Mouse (Mus musculus) hindbrain, postnatal 0 days (tissue): ENCODE results near the gene Atp11a. TPM values are rescaled to one million over a fixed set of nuclear protein-coding genes. Genes with fewer than 3 reads are reported as not detected.

ENCODE experiments used
- ATAC-seq: fragments of 200-750 bp; cut with Nextera tagmentation; 2 replicates; pipeline ENCODE4 v1.8.0; 2017; ENCODE audit warnings: mild to moderate bottlenecking, moderate TSS enrichment, moderate library complexity
- DNase-seq: peaks from one replicate; pipeline ENCODE4 v3.0.0-alpha.2; 2015; ENCODE audit warnings: low spot score
- H3K27ac ChIP-seq: fragments of 300-500 bp; sonication (generic); 2 replicates; pipeline ENCODE4 v1.5.1; 2014; ENCODE audit warnings: mild to moderate bottlenecking
- H3K27me3 ChIP-seq: fragments of 300-500 bp; sonication (generic); 2 replicates; pipeline ENCODE4 v1.6.1; 2014; ENCODE audit warnings: low read length, mixed read lengths; ENCODE audit not compliant: insufficient read depth
- H3K36me3 ChIP-seq: fragments of 300-500 bp; sonication (generic); 2 replicates; pipeline ENCODE4 v1.6.1; 2014; ENCODE audit warnings: low read length, mixed read lengths; ENCODE audit not compliant: insufficient read depth
- H3K4me1 ChIP-seq: fragments of 300-500 bp; sonication (generic); 2 replicates; pipeline ENCODE4 v1.6.1; 2014; ENCODE audit warnings: antibody characterized with exemption, low read length, mixed read lengths; ENCODE audit not compliant: insufficient read depth
- H3K4me2 ChIP-seq: fragments of 300-500 bp; sonication (generic); 2 replicates; pipeline ENCODE4 v1.6.1; 2014; ENCODE audit warnings: low read depth, mild to moderate bottlenecking, low read length, moderate library complexity, mixed read lengths
- H3K4me3 ChIP-seq: fragments of 300-500 bp; sonication (generic); 2 replicates; pipeline ENCODE4 v1.5.1; 2014; ENCODE audit warnings: low read length
- H3K9ac ChIP-seq: fragments of 300-500 bp; sonication (generic); replicated peaks from 2 replicates; pipeline ENCODE4 v1.6.1; 2014; ENCODE audit warnings: mild to moderate bottlenecking, low read length, moderate library complexity, mixed read lengths
- H3K9me3 ChIP-seq: fragments of 300-500 bp; sonication (generic); 2 replicates; pipeline ENCODE4 v1.6.1; 2016; ENCODE audit warnings: low read length, mixed read lengths
- CTCF ChIP-seq: IDR thresholded peaks from 2 replicates; pipeline ENCODE4 v1.5.1; 2016; ENCODE audit warnings: antibody characterized with exemption, control low read depth, low read depth
- WGBS: fragments of 180-500 bp; shearing (Covaris S2); extraction: QIAGEN DNeasy Blood & Tissue Kit; methylation state at CpG from one replicate; pipeline ENCODE4 v1.1.7; 2014; 5-methylcytosine and 5-hydroxymethylcytosine counted together
- polyA plus RNA-seq: library from polyadenylated mRNA; unstranded; fragments of >200 nt; fragmentation: Nextera tagmentation; extraction: Ambion mirVana; gene quantifications from 2 replicates; pipeline ENCODE4 v1.2.1, GENCODE M21; 2015
- total RNA-seq: library from RNA; depleted of rRNA; stranded (reverse); fragments of >200 nt; gene quantifications from 2 replicates; pipeline ENCODE4 v1.2.3, GENCODE M21; 2014

Atp11a gene
- total and polyA plus RNA-seq, 2 experiments from 2014 or later = 12.5 to 48.8 TPM

- WGBS = 83% methylated on average over 4 of the region's 4 CpGs
- no peaks in the 10 kb centered on the region for H3K9me3 ChIP-seq
- H3K27me3 ChIP-seq = no peaks in the 10 kb centered on the region
- H3K9ac ChIP-seq = no peak overlapping the region
- no peaks in the 10 kb centered on the region for H3K4me1 ChIP-seq
- no peak for TF ChIP-seq CTCF
- 0 out of 2 replicates have a peak, but pooled peaks cover 4% of the 10 kb centered on the region for H3K36me3 ChIP-seq
- no peak overlapping the region for H3K27ac ChIP-seq
- ATAC-seq = no peak
- no peak for DNase-seq
- H3K4me3 ChIP-seq = no peak overlapping the region
- H3K4me2 ChIP-seq = no peak overlapping the region
Measured at GRCm38 (mm10) chr8:12764971-12765370, 8.2 kb downstream of the Atp11a start.

GRCm38 (mm10) chr8:12767176-12767575 lies 10.4 kb downstream of the Atp11a start:
- ATAC-seq (no peak), DNase-seq (no peak)
- 97% methylated on average over 3 of the region's 3 CpGs for WGBS
- Histone ChIP-seq H3K4me1 (no peaks in the 10 kb centered on the region), H3K36me3 (0 out of 2 replicates have a peak, but pooled peaks cover 4% of the 10 kb centered on the region), H3K9ac (no peak overlapping the region), H3K4me2 (no peak overlapping the region), H3K27ac (no peak overlapping the region), H3K4me3 (no peak overlapping the region), H3K27me3 (no peaks in the 10 kb centered on the region), H3K9me3 (no peaks in the 10 kb centered on the region)
- TF ChIP-seq CTCF = no peak

GRCm38 (mm10) chr8:12768747-12769146 lies 11.9 kb downstream of the Atp11a start:
- H3K4me3 ChIP-seq = no peak overlapping the region
- no peaks in the 10 kb centered on the region for H3K4me1 ChIP-seq
- H3K9me3 ChIP-seq = no peaks in the 10 kb centered on the region
- 0 out of 2 replicates have a peak, but pooled peaks cover 4% of the 10 kb centered on the region for H3K36me3 ChIP-seq
- TF ChIP-seq CTCF = no peak
- H3K4me2 ChIP-seq = no peak overlapping the region
- 80% methylated on average over 6 of the region's 6 CpGs for WGBS
- no peaks in the 10 kb centered on the region for H3K27me3 ChIP-seq
- no peak overlapping the region for H3K9ac ChIP-seq
- DNase-seq (no peak), ATAC-seq (no peak)
- no peak overlapping the region for H3K27ac ChIP-seq

GRCm38 (mm10) chr8:12769296-12769695 lies 12.5 kb downstream of the Atp11a start:
- Histone ChIP-seq H3K27ac (no peak overlapping the region), H3K4me1 (no peaks in the 10 kb centered on the region), H3K4me3 (no peak overlapping the region), H3K9ac (no peak overlapping the region), H3K9me3 (no peaks in the 10 kb centered on the region), H3K36me3 (0 out of 2 replicates have a peak, but pooled peaks cover 4% of the 10 kb centered on the region), H3K27me3 (no peaks in the 10 kb centered on the region), H3K4me2 (no peak overlapping the region)
- no peak for TF ChIP-seq CTCF
- ATAC-seq (no peak), DNase-seq (no peak)
- 88% methylated on average over 7 of the region's 7 CpGs for WGBS

DNA sequence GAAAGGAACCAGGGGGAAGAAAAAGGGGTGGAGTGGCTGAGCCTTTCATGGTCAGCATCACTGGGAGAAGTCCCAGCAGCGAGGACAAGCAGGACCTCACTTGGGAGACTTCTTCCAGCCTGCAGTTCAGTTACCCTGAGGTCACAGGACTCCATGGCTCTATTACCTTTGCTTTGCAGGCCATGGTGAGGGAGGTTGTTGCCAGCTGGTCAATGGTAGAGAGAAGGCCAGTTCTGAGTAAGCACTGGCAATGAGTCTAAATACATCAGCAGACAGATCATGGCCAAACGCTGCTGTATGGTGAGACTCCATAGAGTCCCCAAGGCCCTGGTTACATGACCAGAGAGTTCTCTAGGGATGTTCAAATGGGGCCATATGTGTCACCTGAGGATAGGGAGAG lies 15.5 kb downstream of the Atp11a start:
- no peak overlapping the region for H3K9ac ChIP-seq
- ATAC-seq (no peak), DNase-seq (no peak)
- no peaks in the 10 kb centered on the region for H3K27me3 ChIP-seq
- TF ChIP-seq CTCF = no peak
- 0 out of 2 replicates have a peak, but pooled peaks cover 3% of the 10 kb centered on the region for H3K4me1 ChIP-seq
- no peaks in the 10 kb centered on the region for H3K9me3 ChIP-seq
- H3K4me3 ChIP-seq = no peak overlapping the region
- no peaks in the 10 kb centered on the region for H3K36me3 ChIP-seq
- no peak overlapping the region for H3K4me2 ChIP-seq
- H3K27ac ChIP-seq = no peak overlapping the region
- WGBS = 95% methylated on average over 2 of the region's 2 CpGs

DNA sequence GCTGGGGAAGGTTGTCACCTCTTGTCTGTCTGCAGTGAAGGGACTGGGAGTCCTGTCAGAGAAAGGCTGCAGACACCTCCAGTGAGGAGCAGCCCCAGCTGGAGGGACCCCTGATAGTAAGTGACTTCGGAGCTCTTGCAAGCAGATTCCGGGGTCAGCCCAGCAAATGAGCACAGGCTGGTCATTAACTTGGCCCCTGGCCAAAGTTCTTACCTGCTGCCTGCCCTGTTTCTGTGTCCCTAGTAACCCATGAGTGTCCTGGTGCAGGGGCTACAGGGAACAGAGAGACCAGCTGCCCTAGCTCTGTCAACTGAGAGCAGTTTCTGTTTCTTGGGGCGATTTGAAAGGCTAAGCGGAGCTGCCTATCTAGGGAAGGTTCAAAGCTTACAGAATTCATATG lies 17.1 kb downstream of the Atp11a start:
- Histone ChIP-seq H3K9me3 (no peaks in the 10 kb centered on the region), H3K27ac (no peak overlapping the region), H3K4me2 (no peak overlapping the region), H3K9ac (no peak overlapping the region), H3K4me3 (no peak overlapping the region), H3K27me3 (no peaks in the 10 kb centered on the region), H3K4me1 (0 out of 2 replicates have a peak, but pooled peaks cover 3% of the 10 kb centered on the region), H3K36me3 (no peaks in the 10 kb centered on the region)
- no peak for ATAC-seq
- TF ChIP-seq CTCF = no peak
- WGBS = 85% methylated on average over 4 of the region's 4 CpGs
- DNase-seq = no peak

GRCm38 (mm10) chr8:12774872-12775298 lies 18.1 kb downstream of the Atp11a start:
- no peak overlapping the region for H3K27ac ChIP-seq
- no peak for ATAC-seq
- TF ChIP-seq CTCF = no peak

More at GRCm38 (mm10) chr8:12774872-12775298, 18.1 kb downstream of the Atp11a start:
- Histone ChIP-seq H3K4me3 (no peak overlapping the region), H3K9ac (no peak overlapping the region), H3K36me3 (no peaks in the 10 kb centered on the region), H3K4me1 (0 out of 2 replicates have a peak, but pooled peaks cover 3% of the 10 kb centered on the region), H3K4me2 (no peak overlapping the region), H3K27me3 (no peaks in the 10 kb centered on the region), H3K9me3 (no peaks in the 10 kb centered on the region)
- DNase-seq = no peak
- WGBS = 71% methylated on average over 4 of the region's 4 CpGs
